Mouse (Mus musculus) kidney, embryonic 16.5 days (tissue): ENCODE measurements around the gene Hnrnpm. TPM values are rescaled to one million over a fixed set of nuclear protein-coding genes. Genes with fewer than 3 reads are reported as not detected.

Experiments used
- ATAC-seq: fragments of 200-750 bp; cut with Nextera tagmentation; 2 replicates; pipeline ENCODE4 v1.8.0; 2017; ENCODE audit warnings: moderate TSS enrichment; ENCODE audit not compliant: low FRiP score, low TSS enrichment
- H3K27ac ChIP-seq: fragments of 300-500 bp; sonication (generic); 2 replicates; pipeline ENCODE4 v1.5.1; 2014; ENCODE audit warnings: low read length
- H3K27me3 ChIP-seq: fragments of 300-500 bp; sonication (generic); 2 replicates; pipeline ENCODE4 v1.6.1; 2014; ENCODE audit warnings: low read length, control low read depth, mixed read lengths; ENCODE audit not compliant: insufficient read depth
- H3K36me3 ChIP-seq: fragments of 300-500 bp; sonication (generic); 2 replicates; pipeline ENCODE4 v1.6.1; 2014; ENCODE audit warnings: low read length, control low read depth, mixed read lengths; ENCODE audit not compliant: insufficient read depth
- H3K4me1 ChIP-seq: fragments of 300-500 bp; sonication (generic); 2 replicates; pipeline ENCODE4 v1.6.1; 2014; ENCODE audit warnings: low read length, control low read depth, mixed read lengths; ENCODE audit not compliant: insufficient read depth
- H3K4me2 ChIP-seq: fragments of 300-500 bp; sonication (generic); replicated peaks from 2 replicates; pipeline ENCODE4 v1.6.1; 2014; ENCODE audit warnings: low read depth, low read length
- H3K4me3 ChIP-seq: fragments of 300-500 bp; sonication (generic); 2 replicates; pipeline ENCODE4 v1.5.1; 2014; ENCODE audit warnings: mild to moderate bottlenecking, low read length
- H3K9ac ChIP-seq: fragments of 300-500 bp; sonication (generic); replicated peaks from 2 replicates; pipeline ENCODE4 v1.6.1; 2014; ENCODE audit warnings: low read length
- H3K9me3 ChIP-seq: fragments of 300-500 bp; sonication (generic); 2 replicates; pipeline ENCODE4 v1.6.1; 2016; ENCODE audit warnings: low read length, control low read depth
- WGBS: fragments of 180-500 bp; shearing (Covaris S2); extraction: QIAGEN DNeasy Blood & Tissue Kit; methylation state at CpG from one replicate; pipeline ENCODE4 v1.1.7; 2014; 5-methylcytosine and 5-hydroxymethylcytosine counted together
- polyA plus RNA-seq: library from polyadenylated mRNA; unstranded; fragments of >200 nt; fragmentation: Nextera tagmentation; extraction: Ambion mirVana; gene quantifications from 2 replicates; pipeline ENCODE4 v1.2.1, GENCODE M21; 2015

Gene Hnrnpm
- polyA plus RNA-seq, 1 experiment from 2014 or later: 390 TPM

GRCm38 (mm10) chr17:33678771-33679170, 7.9 kb downstream of the Hnrnpm start:
- peaks cover 25% of the 10 kb centered on the region for H3K4me1 ChIP-seq
- no peaks in the 10 kb centered on the region for H3K27me3 ChIP-seq
- H3K4me3 ChIP-seq: no peak overlapping the region
- H3K9me3 ChIP-seq: no peaks in the 10 kb centered on the region
- H3K27ac ChIP-seq: no peak overlapping the region
- no peak overlapping the region for H3K4me2 ChIP-seq
- H3K9ac ChIP-seq: no peak overlapping the region
- ATAC-seq: no peak
- peaks cover 9% of the 10 kb centered on the region for H3K36me3 ChIP-seq

DNA sequence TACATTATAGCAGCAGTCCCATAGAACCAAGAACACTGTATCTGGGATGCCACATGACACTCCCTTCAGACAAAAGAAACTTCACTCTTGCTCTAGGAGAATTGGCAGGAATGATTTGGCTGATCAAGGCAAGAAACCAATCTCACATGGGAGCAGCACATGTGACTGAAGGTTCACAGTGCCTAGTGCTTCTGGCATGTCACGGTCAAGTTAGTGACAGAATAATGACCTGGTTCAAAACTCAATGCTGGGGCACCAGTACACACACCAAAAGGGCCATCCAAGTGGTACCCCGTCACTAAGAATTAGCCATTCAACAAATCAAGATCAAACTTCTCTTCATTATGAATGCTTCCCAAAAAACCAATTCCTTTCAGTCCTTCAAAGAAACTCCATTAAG, 10.6 kb downstream of the Hnrnpm start:
- H3K9ac ChIP-seq: no peak overlapping the region
- no peak for ATAC-seq
- H3K27me3 ChIP-seq: no peaks in the 10 kb centered on the region
- peaks cover 8% of the 10 kb centered on the region; the same call in 1 of the 2 replicates for H3K4me1 ChIP-seq
- peaks cover 14% of the 10 kb centered on the region for H3K36me3 ChIP-seq
- H3K27ac ChIP-seq: no peak overlapping the region
- WGBS: 89% methylated on average over 2 of the region's 2 CpGs
- H3K9me3 ChIP-seq: no peaks in the 10 kb centered on the region
- H3K4me3 ChIP-seq: no peak overlapping the region
- no peak overlapping the region for H3K4me2 ChIP-seq

- ATAC-seq: no peak
- H3K4me3 ChIP-seq: no peak overlapping the region
- peaks cover 14% of the 10 kb centered on the region for H3K36me3 ChIP-seq
- H3K4me2 ChIP-seq: no peak overlapping the region
- no peak overlapping the region for H3K9ac ChIP-seq
- H3K27me3 ChIP-seq: no peaks in the 10 kb centered on the region
- H3K9me3 ChIP-seq: no peaks in the 10 kb centered on the region
- H3K27ac ChIP-seq: no peak overlapping the region
- peaks cover 5% of the 10 kb centered on the region; the same call in 1 of the 2 replicates for H3K4me1 ChIP-seq
Observed at GRCm38 (mm10) chr17:33675452-33675851, 11.2 kb downstream of the Hnrnpm start.

- H3K9ac ChIP-seq: no peak overlapping the region
- H3K27ac ChIP-seq: no peak overlapping the region
- H3K27me3 ChIP-seq: no peaks in the 10 kb centered on the region
- no peak overlapping the region for H3K4me2 ChIP-seq
- peaks cover 14% of the 10 kb centered on the region for H3K36me3 ChIP-seq
- H3K4me1 ChIP-seq: peaks cover 5% of the 10 kb centered on the region; the same call in 1 of the 2 replicates
- no peaks in the 10 kb centered on the region for H3K9me3 ChIP-seq
- WGBS: 76% methylated on average over 1 of the region's 1 CpGs
- no peak overlapping the region for H3K4me3 ChIP-seq
- ATAC-seq: no peak
Observed at GRCm38 (mm10) chr17:33673837-33674236, 12.8 kb downstream of the Hnrnpm start.

DNA sequence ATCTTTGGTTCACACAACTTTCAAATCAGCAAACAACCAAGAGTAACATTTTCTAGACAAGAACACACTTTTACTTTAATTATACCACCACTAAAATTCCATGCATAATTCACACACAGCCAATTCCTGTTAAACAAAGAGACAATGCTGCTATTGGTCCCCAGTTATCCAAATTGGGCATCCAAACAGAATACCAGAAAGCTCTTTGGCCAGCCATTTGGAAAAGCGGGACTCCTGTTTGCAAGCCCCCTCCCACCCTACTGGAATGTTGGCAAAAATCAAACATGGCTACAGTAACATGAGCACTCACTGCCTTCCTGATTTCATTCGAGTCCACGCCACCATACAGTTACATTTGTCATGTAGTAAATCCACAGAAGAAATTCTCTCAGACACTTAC, 17.0 kb downstream of the Hnrnpm start:
- H3K4me3 ChIP-seq: no peak overlapping the region
- H3K27ac ChIP-seq: no peak overlapping the region
- WGBS: 80% methylated on average over 3 of the region's 3 CpGs
- no peak overlapping the region for H3K4me2 ChIP-seq
- peaks cover 28% of the 10 kb centered on the region for H3K36me3 ChIP-seq
- ATAC-seq: no peak
- no peaks in the 10 kb centered on the region for H3K27me3 ChIP-seq
- no peaks in the 10 kb centered on the region for H3K4me1 ChIP-seq
- H3K9ac ChIP-seq: no peak overlapping the region
- no peaks in the 10 kb centered on the region for H3K9me3 ChIP-seq

GRCm38 (mm10) chr17:33666813-33667212, 19.8 kb downstream of the Hnrnpm start:
- Histone ChIP-seq H3K4me3 (no peak overlapping the region), H3K9ac (no peak overlapping the region), H3K27ac (no peak overlapping the region), H3K36me3 (peaks cover 40% of the 10 kb centered on the region), H3K9me3 (no peaks in the 10 kb centered on the region), H3K4me2 (no peak overlapping the region), H3K27me3 (no peaks in the 10 kb centered on the region), H3K4me1 (no peaks in the 10 kb centered on the region)
- WGBS: 83% methylated on average over 3 of the region's 3 CpGs
- ATAC-seq: no peak

- H3K4me2 ChIP-seq: no peak overlapping the region
- peak; percentile 39 for ATAC-seq
- no peaks in the 10 kb centered on the region for H3K9me3 ChIP-seq
- H3K36me3 ChIP-seq: peaks cover 77% of the 10 kb centered on the region
- H3K27me3 ChIP-seq: no peaks in the 10 kb centered on the region
- H3K4me3 ChIP-seq: no peak overlapping the region
- WGBS: 98% methylated on average over 34 of the region's 34 CpGs
- no peaks in the 10 kb centered on the region for H3K4me1 ChIP-seq
- no peak overlapping the region for H3K9ac ChIP-seq
- no peak overlapping the region for H3K27ac ChIP-seq
Observed at GRCm38 (mm10) chr17:33649781-33650475, 36.7 kb downstream of the Hnrnpm start.

DNA sequence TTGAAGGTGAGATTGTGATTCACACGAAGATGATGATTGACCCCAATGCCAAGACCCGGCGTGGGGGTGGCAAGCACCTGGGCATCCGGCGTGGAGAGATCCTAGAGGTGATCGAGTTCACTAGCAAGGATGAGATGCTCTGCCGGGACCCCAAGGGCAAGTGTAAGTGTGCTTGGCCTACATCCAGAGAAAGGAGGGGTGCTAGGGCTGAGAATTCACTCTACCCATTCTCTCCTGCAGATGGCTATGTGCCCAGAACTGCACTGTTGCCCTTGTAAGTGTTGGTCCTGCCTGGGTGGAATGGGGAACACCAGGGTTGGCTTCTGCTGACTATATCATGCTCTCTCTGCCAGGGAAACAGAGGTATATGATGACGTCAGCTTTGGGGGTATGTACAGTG, 41.6 kb downstream of the Hnrnpm start:
- no peak for ATAC-seq
- Histone ChIP-seq H3K36me3 (peaks cover 65% of the 10 kb centered on the region), H3K27ac (no peak overlapping the region), H3K9me3 (no peaks in the 10 kb centered on the region), H3K4me3 (no peak overlapping the region), H3K9ac (no peak overlapping the region), H3K4me1 (no peaks in the 10 kb centered on the region), H3K4me2 (no peak overlapping the region), H3K27me3 (no peaks in the 10 kb centered on the region)
- WGBS: 93% methylated on average over 8 of the region's 8 CpGs

- Histone ChIP-seq H3K27ac (no peak overlapping the region), H3K27me3 (no peaks in the 10 kb centered on the region), H3K4me3 (no peak overlapping the region), H3K36me3 (peaks cover 55% of the 10 kb centered on the region), H3K4me1 (no peaks in the 10 kb centered on the region), H3K9ac (no peak overlapping the region), H3K9me3 (no peaks in the 10 kb centered on the region), H3K4me2 (no peak overlapping the region)
- 93% methylated on average over 4 of the region's 4 CpGs for WGBS
- no peak for ATAC-seq
Observed at GRCm38 (mm10) chr17:33644068-33644467, 42.6 kb downstream of the Hnrnpm start.

GRCm38 (mm10) chr17:33639743-33640142, 46.9 kb downstream of the Hnrnpm start:
- Histone ChIP-seq H3K9ac (no peak overlapping the region), H3K4me1 (no peaks in the 10 kb centered on the region), H3K9me3 (no peaks in the 10 kb centered on the region), H3K27me3 (no peaks in the 10 kb centered on the region), H3K27ac (no peak overlapping the region), H3K4me3 (no peak overlapping the region), H3K36me3 (peaks cover 24% of the 10 kb centered on the region), H3K4me2 (no peak overlapping the region)
- 56% methylated on average over 6 of the region's 6 CpGs for WGBS
- ATAC-seq: no peak
